Mouse (Mus musculus) testis, adult 2 months (tissue): Measurements from ENCODE around the gene Slc16a14.

ENCODE experiments used
- CTCF ChIP-seq: fragments of 200-500 bp; IDR thresholded peaks from 2 replicates; pipeline ENCODE4 v1.5.1; 2012; ENCODE audit warnings: low read depth, mild to moderate bottlenecking, inconsistent platforms, low read length, moderate library complexity; ENCODE audit not compliant: control insufficient read depth, insufficient read depth, insufficient replicate concordance
- POLR2A ChIP-seq: fragments of 200-500 bp; IDR thresholded peaks from 2 replicates; pipeline ENCODE4 v1.6.1; 2012; ENCODE audit warnings: low read depth, mild to moderate bottlenecking, inconsistent platforms, low read length, moderate library complexity; ENCODE audit not compliant: control insufficient read depth

GRCm38 (mm10) chr1:84890005-84890393 is 44.9 kb downstream of the Slc16a14 start:
- no peak for TF ChIP-seq POLR2A
- TF ChIP-seq CTCF, result no peak
